Mouse (Mus musculus) myocyte (in vitro differentiated cells): Measurements from ENCODE around the gene Klhl3. TPM values are rescaled to one million over a fixed set of nuclear protein-coding genes. Genes with fewer than 3 reads are reported as not detected.

Source experiments
- H3K27me3 ChIP-seq: one replicate; pipeline ENCODE4 v1.6.1; 2011; ENCODE audit not compliant: control insufficient read depth, insufficient read depth, insufficient read length
- H3K36me3 ChIP-seq: one replicate; pipeline ENCODE4 v1.6.1; 2011; ENCODE audit not compliant: control insufficient read depth, insufficient read depth
- H3K4me2 ChIP-seq: one replicate; pipeline ENCODE4 v1.6.1; 2011; ENCODE audit warnings: low read depth, control low read depth
- H3K4me3 ChIP-seq: one replicate; pipeline ENCODE4 v1.5.1; 2011; ENCODE audit warnings: mild to moderate bottlenecking, control low read depth, moderate library complexity
- H3K79me2 ChIP-seq: one replicate; pipeline ENCODE4 v1.6.1; 2011; ENCODE audit not compliant: control insufficient read depth, insufficient read depth
- H3ac ChIP-seq: one replicate; pipeline ENCODE4 v1.6.1; 2011; ENCODE audit not compliant: control insufficient read depth, insufficient read length
- CEBPB ChIP-seq: IDR thresholded peaks from 2 replicates; pipeline ENCODE4 v1.6.1; 2011; ENCODE audit warnings: mild to moderate bottlenecking, moderate library complexity; ENCODE audit not compliant: poor library complexity, insufficient read depth, severe bottlenecking
- E2F4 ChIP-seq: IDR thresholded peaks from one replicate; pipeline ENCODE4 v1.6.1; 2011; ENCODE audit warnings: mild to moderate bottlenecking, control low read depth, moderate library complexity; ENCODE audit not compliant: insufficient read depth
- MAX ChIP-seq: IDR thresholded peaks from one replicate; pipeline ENCODE4 v1.6.1; 2011; ENCODE audit warnings: low read depth, mild to moderate bottlenecking, control low read depth
- MYOD1 ChIP-seq, 3 experiments: IDR thresholded peaks; one replicate each; pipeline ENCODE4 v1.6.1; 2011; ENCODE audit warnings: control low read depth in 2 of 3, low read depth in 2 of 3, mild to moderate bottlenecking in 2 of 3, moderate library complexity in 1 of 3; ENCODE audit not compliant: insufficient read length in 2 of 3, control insufficient read depth in 1 of 3
- MYOG ChIP-seq, 3 experiments: IDR thresholded peaks; one replicate each; pipeline ENCODE4 v1.6.1; 2011; ENCODE audit warnings: control low read depth in 2 of 3, low read depth in 2 of 3, mild to moderate bottlenecking in 2 of 3; ENCODE audit not compliant: insufficient read length in 2 of 3, control insufficient read depth in 1 of 3, insufficient read depth in 1 of 3
- POLR2A ChIP-seq: IDR thresholded peaks from one replicate; pipeline ENCODE4 v1.6.1; 2011; ENCODE audit warnings: low read depth, mild to moderate bottlenecking, control low read depth, moderate library complexity; ENCODE audit not compliant: insufficient read length
- POLR2AphosphoS2 ChIP-seq: IDR thresholded peaks from one replicate; pipeline ENCODE4 v1.6.1; 2011; ENCODE audit warnings: low read depth, control low read depth; ENCODE audit not compliant: insufficient read length
- REST ChIP-seq: IDR thresholded peaks from one replicate; pipeline ENCODE4 v1.6.1; 2011; ENCODE audit warnings: mild to moderate bottlenecking, control low read depth, moderate library complexity; ENCODE audit not compliant: insufficient read depth, insufficient read length
- SRF ChIP-seq: IDR thresholded peaks from one replicate; pipeline ENCODE4 v1.6.1; 2011; ENCODE audit warnings: low read depth; ENCODE audit not compliant: control insufficient read depth, insufficient read length
- TCF12 ChIP-seq: IDR thresholded peaks from one replicate; pipeline ENCODE4 v1.6.1; 2011; ENCODE audit warnings: mild to moderate bottlenecking, control low read depth; ENCODE audit not compliant: poor library complexity, insufficient read depth, severe bottlenecking
- TCF3 ChIP-seq: IDR thresholded peaks from one replicate; pipeline ENCODE4 v1.6.1; 2011; ENCODE audit warnings: low read depth, control low read depth; ENCODE audit not compliant: insufficient read length
- USF1 ChIP-seq: IDR thresholded peaks from one replicate; pipeline ENCODE4 v1.6.1; 2011; ENCODE audit warnings: low read depth, mild to moderate bottlenecking, control low read depth, moderate library complexity
- polyA plus RNA-seq: library from polyadenylated mRNA; unstranded; fragments of >200 nt; fragmentation: generic; extraction: Trizol; gene quantifications from one replicate; pipeline ENCODE4 v1.2.1, GENCODE M21; 2012; ENCODE audit warnings: missing spikeins

Gene Klhl3
- polyA plus RNA-seq, 1 experiment = 0.01 TPM

DNA sequence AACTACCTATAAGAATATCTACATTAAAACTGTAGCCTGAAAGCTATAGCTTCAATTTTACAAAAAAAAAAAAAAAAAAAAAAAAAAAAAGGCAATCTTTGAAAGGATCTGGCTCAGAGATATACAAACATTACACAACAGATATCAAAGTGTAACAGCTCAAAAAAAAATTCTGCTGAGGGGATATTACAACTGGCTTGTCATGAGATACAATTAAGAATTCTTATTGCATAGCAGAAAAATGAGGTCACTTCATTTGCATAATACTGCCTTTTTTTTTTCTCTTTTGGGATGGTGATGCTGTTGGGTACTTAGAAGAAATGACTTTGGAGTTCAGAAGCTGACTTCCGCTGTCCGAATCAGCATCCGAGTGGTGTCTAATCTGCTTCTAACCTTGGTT lies 111.6 kb downstream of the Klhl3 start:
- no peaks in the 10 kb centered on the region for H3K36me3 ChIP-seq
- no peak overlapping the region for H3K4me2 ChIP-seq
- no peaks in the 10 kb centered on the region for H3K79me2 ChIP-seq
- no peak overlapping the region for H3K4me3 ChIP-seq
- no peak overlapping the region for H3ac ChIP-seq
- TF ChIP-seq MYOG (IDR thresholded peaks at IDR 0.05; ENCODE audit: control insufficient read depth in 1 of 3, insufficient read depth in 1 of 3, insufficient read length in 2 of 3, low read depth in 2 of 3) (no peak), MAX (no peak), SRF (no peak), MYOD1 (IDR thresholded peaks at IDR 0.05; ENCODE audit: control insufficient read depth in 1 of 3, insufficient read length in 2 of 3, low read depth in 2 of 3) (no peak), TCF3 (no peak), POLR2AphosphoS2 (no peak), POLR2A (no peak), USF1 (no peak), REST (no peak), CEBPB (no peak), TCF12 (no peak), E2F4 (no peak)
- H3K27me3 ChIP-seq = no peaks in the 10 kb centered on the region

DNA sequence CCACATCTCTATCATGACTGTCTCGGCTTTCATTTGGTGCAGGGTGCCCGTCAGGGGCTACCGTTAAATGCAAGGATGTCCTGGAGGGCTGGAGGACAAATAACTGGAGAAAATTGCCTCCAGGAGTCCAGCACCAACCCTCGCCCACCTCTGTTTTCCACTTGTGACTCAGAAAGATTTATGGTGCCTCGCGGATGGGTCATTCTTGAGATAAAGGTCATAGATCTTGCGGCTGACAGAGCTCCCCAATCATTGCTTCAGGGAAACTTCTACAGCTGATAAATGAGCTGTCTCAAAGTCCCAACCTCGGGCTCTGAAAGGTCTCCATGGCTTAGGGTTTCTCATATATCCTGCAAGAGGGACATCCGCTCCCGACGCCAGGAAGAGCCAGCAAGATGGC lies 116.9 kb downstream of the Klhl3 start:
- H3K36me3 ChIP-seq = no peaks in the 10 kb centered on the region
- H3K4me3 ChIP-seq = no peak overlapping the region
- H3K79me2 ChIP-seq = no peaks in the 10 kb centered on the region
- H3K4me2 ChIP-seq = no peak overlapping the region
- no peak overlapping the region for H3ac ChIP-seq
- no peak for TF ChIP-seq E2F4
- no peak for TF ChIP-seq MYOD1 (IDR thresholded peaks at IDR 0.05; ENCODE audit: control insufficient read depth in 1 of 3, insufficient read length in 2 of 3, low read depth in 2 of 3)
- TF ChIP-seq TCF12 = no peak
- no peak for TF ChIP-seq USF1
- no peak for TF ChIP-seq MYOG (IDR thresholded peaks at IDR 0.05; ENCODE audit: control insufficient read depth in 1 of 3, insufficient read depth in 1 of 3, insufficient read length in 2 of 3, low read depth in 2 of 3)
- no peak for TF ChIP-seq TCF3
- TF ChIP-seq SRF = no peak
- TF ChIP-seq POLR2AphosphoS2 = no peak
- no peak for TF ChIP-seq REST
- no peak for TF ChIP-seq MAX
- no peak for TF ChIP-seq CEBPB
- no peak for TF ChIP-seq POLR2A
- H3K27me3 ChIP-seq = no peaks in the 10 kb centered on the region

DNA sequence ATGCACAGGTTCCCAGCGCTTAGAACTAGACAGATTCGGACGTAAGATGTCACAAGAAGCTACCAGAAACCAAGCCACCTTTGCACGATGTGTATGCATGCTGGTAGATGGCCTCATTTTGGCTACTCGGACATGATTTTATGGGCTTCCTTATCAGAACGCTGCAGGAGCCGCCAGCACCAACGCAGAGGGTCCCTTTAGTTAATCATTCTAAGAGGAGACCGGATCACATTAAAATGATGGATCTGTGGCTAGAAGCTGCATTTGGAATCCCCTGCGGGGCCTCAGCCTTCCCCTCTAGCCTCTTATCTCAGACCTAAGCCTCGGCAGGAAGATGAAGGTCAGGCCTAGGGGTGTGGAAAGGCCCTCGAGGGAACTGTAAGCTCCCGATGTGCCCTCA lies 117.5 kb downstream of the Klhl3 start:
- TF ChIP-seq SRF (no peak), MAX (no peak), MYOD1 (IDR thresholded peaks at IDR 0.05; ENCODE audit: control insufficient read depth in 1 of 3, insufficient read length in 2 of 3, low read depth in 2 of 3) (no peak), REST (no peak)
- Histone ChIP-seq H3K27me3 (no peaks in the 10 kb centered on the region), H3K4me2 (no peak overlapping the region), H3K4me3 (no peak overlapping the region), H3K79me2 (no peaks in the 10 kb centered on the region), H3ac (no peak overlapping the region), H3K36me3 (no peaks in the 10 kb centered on the region)

DNA sequence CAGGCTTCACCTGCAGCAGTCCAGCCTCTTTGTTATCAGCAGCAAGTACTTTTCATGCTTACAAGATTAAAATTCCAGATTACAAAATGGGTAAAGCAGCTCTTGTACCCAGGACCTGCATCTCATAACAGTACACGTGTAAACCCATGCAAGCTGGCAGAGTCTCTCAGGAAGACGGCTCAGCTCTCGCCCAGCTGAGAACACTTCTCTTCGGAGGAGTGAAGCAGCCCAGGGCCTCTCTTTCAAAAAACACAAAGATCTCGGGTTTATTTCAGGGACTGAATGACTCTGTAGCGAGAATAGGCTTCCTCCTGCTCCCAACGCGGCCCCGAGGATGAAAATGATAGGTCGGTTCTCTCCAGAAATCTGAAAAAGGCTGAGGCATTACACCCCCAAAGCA lies 128.8 kb downstream of the Klhl3 start:
- H3K4me2 ChIP-seq = no peak overlapping the region
- no peaks in the 10 kb centered on the region for H3K36me3 ChIP-seq
- no peaks in the 10 kb centered on the region for H3K27me3 ChIP-seq
- H3ac ChIP-seq = no peak overlapping the region
- TF ChIP-seq TCF12 = no peak
- no peak for TF ChIP-seq POLR2AphosphoS2
- H3K4me3 ChIP-seq = no peak overlapping the region
- no peaks in the 10 kb centered on the region for H3K79me2 ChIP-seq

DNA sequence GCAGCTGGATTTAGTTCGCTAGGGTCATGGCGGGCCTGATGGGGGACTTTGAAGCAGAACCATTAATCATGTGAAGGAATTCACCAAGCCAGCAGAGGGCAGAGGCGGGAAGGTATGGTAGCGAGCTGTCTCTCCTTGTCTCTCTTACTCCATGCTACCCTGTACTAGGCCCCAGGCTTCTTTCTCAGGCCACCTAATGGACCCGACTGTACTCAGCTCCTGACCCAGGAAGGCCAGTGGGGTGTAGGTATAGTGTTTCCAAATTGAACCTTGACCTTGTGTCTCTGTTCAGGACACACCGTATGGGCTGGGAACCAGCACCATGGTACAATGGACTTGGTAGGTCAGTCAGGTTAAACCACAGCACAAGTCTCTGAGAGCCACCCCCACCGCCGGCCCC lies 129.2 kb downstream of the Klhl3 start:
- Histone ChIP-seq H3K27me3 (no peaks in the 10 kb centered on the region), H3K4me3 (no peak overlapping the region), H3K4me2 (no peak overlapping the region), H3K36me3 (no peaks in the 10 kb centered on the region), H3ac (no peak overlapping the region), H3K79me2 (no peaks in the 10 kb centered on the region)
- TF ChIP-seq TCF3 (no peak), E2F4 (no peak)

DNA sequence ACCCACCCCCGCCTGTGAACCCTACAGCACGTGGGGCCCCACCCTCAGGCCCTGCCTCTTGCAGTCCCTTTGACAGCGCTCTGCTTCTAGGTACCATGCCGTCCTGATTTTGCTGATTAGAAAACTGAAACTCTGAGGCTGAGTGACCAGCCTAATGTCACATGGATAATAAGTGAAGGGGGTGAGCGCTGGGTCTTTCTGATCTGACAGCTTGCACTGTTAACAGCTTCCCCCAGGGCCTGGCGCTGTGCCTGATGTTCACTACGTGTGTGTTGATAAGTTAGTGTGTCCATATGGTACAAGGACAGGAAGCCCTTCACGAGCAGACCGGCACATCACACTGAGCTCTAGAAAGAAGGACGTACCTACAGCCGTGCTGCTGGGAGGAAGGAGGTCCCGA lies 130.1 kb downstream of the Klhl3 start:
- no peaks in the 10 kb centered on the region for H3K36me3 ChIP-seq
- no peak overlapping the region for H3K4me3 ChIP-seq
- H3ac ChIP-seq = no peak overlapping the region
- no peak overlapping the region for H3K4me2 ChIP-seq
- TF ChIP-seq POLR2AphosphoS2 = no peak
- TF ChIP-seq SRF = no peak
- TF ChIP-seq TCF3 = no peak
- TF ChIP-seq POLR2A = no peak
- no peak for TF ChIP-seq MAX
- TF ChIP-seq E2F4 = no peak
- no peak for TF ChIP-seq REST
- TF ChIP-seq MYOG (IDR thresholded peaks at IDR 0.05; ENCODE audit: control insufficient read depth in 1 of 3, insufficient read depth in 1 of 3, insufficient read length in 2 of 3, low read depth in 2 of 3) = no peak
- TF ChIP-seq CEBPB = no peak
- TF ChIP-seq TCF12 = no peak
- no peak for TF ChIP-seq MYOD1 (IDR thresholded peaks at IDR 0.05; ENCODE audit: control insufficient read depth in 1 of 3, insufficient read length in 2 of 3, low read depth in 2 of 3)
- no peak for TF ChIP-seq USF1
- no peaks in the 10 kb centered on the region for H3K27me3 ChIP-seq
- no peaks in the 10 kb centered on the region for H3K79me2 ChIP-seq
